Mouse (Mus musculus) hindbrain, embryonic 10.5 days (tissue): ENCODE measurements at regions not wholly inside any gene's neighbourhood (a gene's known extent, or its start where the extent isn't known, plus 50 kb on each side); places are given as distances from the start of the nearest gene placed in this dataset.

Source experiments
- DNase-seq: peaks from one replicate; pipeline ENCODE4 v3.0.0-alpha.2; 2017; ENCODE audit warnings: low spot score
- H3K27ac ChIP-seq: fragments of 300-500 bp; sonication (generic); 2 replicates; pipeline ENCODE4 v1.5.1; 2016; ENCODE audit warnings: mild to moderate bottlenecking, moderate library complexity
- H3K27me3 ChIP-seq: fragments of 300-500 bp; sonication (generic); 2 replicates; pipeline ENCODE4 v1.6.1; 2016; ENCODE audit warnings: mild to moderate bottlenecking; ENCODE audit not compliant: poor library complexity, insufficient read depth, severe bottlenecking
- H3K36me3 ChIP-seq: fragments of 300-500 bp; sonication (generic); 2 replicates; pipeline ENCODE4 v1.6.1; 2016; ENCODE audit warnings: mild to moderate bottlenecking, moderate library complexity
- H3K4me1 ChIP-seq: fragments of 300-500 bp; sonication (generic); replicated peaks from 2 replicates; pipeline ENCODE4 v1.6.1; 2016; ENCODE audit warnings: mild to moderate bottlenecking
- H3K4me3 ChIP-seq: fragments of 300-500 bp; sonication (generic); 2 replicates; pipeline ENCODE4 v1.5.1; 2016; ENCODE audit warnings: mild to moderate bottlenecking, moderate library complexity
- H3K9me3 ChIP-seq: fragments of 300-500 bp; sonication (generic); 2 replicates; pipeline ENCODE4 v1.6.1; 2016; ENCODE audit warnings: mild to moderate bottlenecking, moderate library complexity
- WGBS: fragments of 180-500 bp; shearing (Covaris S2); methylation state at CpG from one replicate; pipeline ENCODE4 v1.1.7; 2016; 5-methylcytosine and 5-hydroxymethylcytosine counted together

- no peaks in the 10 kb centered on the region for H3K36me3 ChIP-seq
- no peaks in the 10 kb centered on the region for H3K9me3 ChIP-seq
- no peaks in the 10 kb centered on the region for H3K4me1 ChIP-seq
- no peak overlapping the region for H3K27ac ChIP-seq
- no peak overlapping the region for H3K4me3 ChIP-seq
- no peak for DNase-seq
- H3K27me3 ChIP-seq = no peaks in the 10 kb centered on the region
These were observed 840.9 kb downstream of the Nova1 start for GRCm38 (mm10) chr12:45977691-45978414.

GRCm38 (mm10) chr12:45975780-45976179 lies 842.9 kb downstream of the Nova1 start:
- no peaks in the 10 kb centered on the region for H3K36me3 ChIP-seq
- no peak overlapping the region for H3K4me3 ChIP-seq
- no peaks in the 10 kb centered on the region for H3K4me1 ChIP-seq
- WGBS = 90% methylated on average over 2 of the region's 2 CpGs
- no peaks in the 10 kb centered on the region for H3K27me3 ChIP-seq
- no peak overlapping the region for H3K27ac ChIP-seq
- H3K9me3 ChIP-seq = no peaks in the 10 kb centered on the region
- no peak for DNase-seq

GRCm38 (mm10) chr12:45970472-45970871 lies 848.3 kb downstream of the Nova1 start:
- H3K27ac ChIP-seq = no peak overlapping the region
- no peak overlapping the region for H3K4me3 ChIP-seq
- DNase-seq = no peak
- H3K27me3 ChIP-seq = no peaks in the 10 kb centered on the region
- H3K9me3 ChIP-seq = no peaks in the 10 kb centered on the region
- no peaks in the 10 kb centered on the region for H3K36me3 ChIP-seq
- WGBS = 73% methylated on average over 2 of the region's 2 CpGs
- no peaks in the 10 kb centered on the region for H3K4me1 ChIP-seq

- H3K27ac ChIP-seq = no peak overlapping the region
- no peaks in the 10 kb centered on the region for H3K36me3 ChIP-seq
- H3K27me3 ChIP-seq = no peaks in the 10 kb centered on the region
- H3K4me3 ChIP-seq = no peak overlapping the region
- no peaks in the 10 kb centered on the region for H3K4me1 ChIP-seq
- H3K9me3 ChIP-seq = no peaks in the 10 kb centered on the region
- WGBS = 72% methylated on average over 1 of the region's 1 CpGs
- no peak for DNase-seq
These were observed 848.8 kb downstream of the Nova1 start for GRCm38 (mm10) chr12:45969881-45970280.

GRCm38 (mm10) chr12:45946918-45947317 lies 871.8 kb downstream of the Nova1 start:
- no peak overlapping the region for H3K4me3 ChIP-seq
- H3K27me3 ChIP-seq = no peaks in the 10 kb centered on the region
- no peaks in the 10 kb centered on the region for H3K36me3 ChIP-seq
- no peak overlapping the region for H3K27ac ChIP-seq
- 83% methylated on average over 2 of the region's 2 CpGs for WGBS
- DNase-seq = no peak
- no peaks in the 10 kb centered on the region for H3K4me1 ChIP-seq
- H3K9me3 ChIP-seq = no peaks in the 10 kb centered on the region

- Histone ChIP-seq H3K36me3 (no peaks in the 10 kb centered on the region), H3K4me1 (no peaks in the 10 kb centered on the region), H3K27ac (no peak overlapping the region), H3K9me3 (no peaks in the 10 kb centered on the region), H3K4me3 (no peak overlapping the region), H3K27me3 (no peaks in the 10 kb centered on the region)
- no peak for DNase-seq
- WGBS = 76% methylated on average over 2 of the region's 2 CpGs
These were observed 870.0 kb upstream of the Stxbp6 start for GRCm38 (mm10) chr12:45944464-45944863.

GRCm38 (mm10) chr12:45942402-45942801 lies 867.9 kb upstream of the Stxbp6 start:
- Histone ChIP-seq H3K27me3 (no peaks in the 10 kb centered on the region), H3K4me3 (no peak overlapping the region), H3K27ac (no peak overlapping the region), H3K9me3 (no peaks in the 10 kb centered on the region), H3K36me3 (no peaks in the 10 kb centered on the region), H3K4me1 (no peaks in the 10 kb centered on the region)
- WGBS = 69% methylated on average over 1 of the region's 1 CpGs
- no peak for DNase-seq

GRCm38 (mm10) chr12:45933388-45933787 lies 858.9 kb upstream of the Stxbp6 start:
- no peak overlapping the region for H3K27ac ChIP-seq
- H3K9me3 ChIP-seq = no peaks in the 10 kb centered on the region
- DNase-seq = no peak
- no peak overlapping the region for H3K4me3 ChIP-seq
- no peaks in the 10 kb centered on the region for H3K36me3 ChIP-seq
- WGBS = 89% methylated on average over 2 of the region's 2 CpGs
- no peaks in the 10 kb centered on the region for H3K4me1 ChIP-seq
- H3K27me3 ChIP-seq = no peaks in the 10 kb centered on the region

GRCm38 (mm10) chr12:45932251-45932650 lies 857.7 kb upstream of the Stxbp6 start:
- no peak for DNase-seq
- Histone ChIP-seq H3K4me3 (no peak overlapping the region), H3K36me3 (no peaks in the 10 kb centered on the region), H3K27me3 (no peaks in the 10 kb centered on the region), H3K9me3 (no peaks in the 10 kb centered on the region), H3K4me1 (no peaks in the 10 kb centered on the region), H3K27ac (no peak overlapping the region)
- 82% methylated on average over 4 of the region's 4 CpGs for WGBS

- 51% methylated on average over 3 of the region's 3 CpGs for WGBS
- DNase-seq = peak; percentile 6
- no peak overlapping the region for H3K4me3 ChIP-seq
- no peaks in the 10 kb centered on the region for H3K27me3 ChIP-seq
- no peaks in the 10 kb centered on the region for H3K4me1 ChIP-seq
- H3K36me3 ChIP-seq = no peaks in the 10 kb centered on the region
- H3K9me3 ChIP-seq = no peaks in the 10 kb centered on the region
- no peak overlapping the region for H3K27ac ChIP-seq
These were observed 855.2 kb upstream of the Stxbp6 start for GRCm38 (mm10) chr12:45929760-45930150.

GRCm38 (mm10) chr12:45929001-45929759 lies 854.7 kb upstream of the Stxbp6 start:
- no peak overlapping the region for H3K4me3 ChIP-seq
- DNase-seq = no peak
- H3K27ac ChIP-seq = no peak overlapping the region
- no peaks in the 10 kb centered on the region for H3K4me1 ChIP-seq
- WGBS = 87% methylated on average over 7 of the region's 7 CpGs
- H3K27me3 ChIP-seq = no peaks in the 10 kb centered on the region
- no peaks in the 10 kb centered on the region for H3K9me3 ChIP-seq
- H3K36me3 ChIP-seq = no peaks in the 10 kb centered on the region
